Mouse (Mus musculus) kidney, adult 2 months (tissue): Measurements from ENCODE around the gene Ift122. TPM values are rescaled to one million over a fixed set of nuclear protein-coding genes. Genes with fewer than 3 reads are reported as not detected.

Experiments
- DNase-seq: peaks from one replicate; pipeline ENCODE4 v3.0.0; 2021
- H3K27ac ChIP-seq: fragments of 200-500 bp; 2 replicates; pipeline ENCODE4 v1.5.1; 2012; ENCODE audit warnings: low read depth, low read length, control low read depth, inconsistent platforms; ENCODE audit not compliant: insufficient read depth
- H3K27me3 ChIP-seq: fragments of 200-500 bp; replicated peaks from 2 replicates; pipeline ENCODE4 v1.6.1; 2012; ENCODE audit warnings: mild to moderate bottlenecking, moderate library complexity, low read length, inconsistent platforms; ENCODE audit not compliant: control insufficient read depth, insufficient read depth
- H3K36me3 ChIP-seq: fragments of 200-500 bp; 2 replicates; pipeline ENCODE4 v1.6.1; 2012; ENCODE audit warnings: mild to moderate bottlenecking, moderate library complexity, low read length, inconsistent platforms; ENCODE audit not compliant: control insufficient read depth, insufficient read depth
- H3K4me1 ChIP-seq: fragments of 200-500 bp; 2 replicates; pipeline ENCODE4 v1.6.1; 2011; ENCODE audit warnings: low read length; ENCODE audit not compliant: control insufficient read depth, insufficient read depth
- H3K4me3 ChIP-seq: fragments of 200-500 bp; 2 replicates; pipeline ENCODE4 v1.5.1; 2011; ENCODE audit warnings: mild to moderate bottlenecking, low read depth, low read length, control low read depth; ENCODE audit not compliant: insufficient read depth
- CTCF ChIP-seq: fragments of 200-500 bp; conservative IDR thresholded peaks from 2 replicates; pipeline ENCODE4 v1.5.1; 2011; ENCODE audit warnings: low read depth, mild to moderate bottlenecking, control low read depth, low read length, moderate library complexity, mixed read lengths; ENCODE audit not compliant: insufficient read depth, insufficient read length
- POLR2A ChIP-seq: fragments of 200-500 bp; IDR thresholded peaks from one replicate; pipeline ENCODE4 v1.6.1; 2011; ENCODE audit warnings: low read depth, low read length, control low read depth
- WGBS: fragments of 180-500 bp; shearing (Covaris S2); methylation state at CpG from one replicate; pipeline ENCODE4 v1.1.7; 2018; 5-methylcytosine and 5-hydroxymethylcytosine counted together
- polyA plus RNA-seq: library from polyadenylated mRNA; depleted of rRNA; stranded (reverse); fragments of >200 nt; gene quantifications from 2 replicates; pipeline ENCODE4 v1.2.3, GENCODE M21; 2012

Gene Ift122
- polyA plus RNA-seq, 1 experiment: 29.2 TPM

DNA sequence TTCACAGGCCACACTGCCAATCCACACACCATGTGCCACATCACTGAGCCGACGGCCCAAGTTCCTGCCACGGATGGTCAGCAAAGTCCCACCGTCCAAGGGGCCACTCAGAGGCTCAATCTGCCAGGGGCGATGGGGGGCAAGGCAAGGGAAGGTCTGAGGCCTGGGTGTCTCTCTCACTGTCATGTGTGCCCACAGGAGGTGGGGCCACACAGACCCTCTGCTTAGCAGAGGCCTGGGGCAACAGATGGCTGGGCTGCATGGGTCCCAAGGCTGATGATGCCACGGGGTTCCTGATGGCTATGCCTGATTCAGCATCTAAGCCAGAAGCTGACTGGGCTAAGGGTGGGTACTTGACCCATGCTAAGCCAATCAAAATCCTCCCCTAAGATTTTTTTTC is 115.4 kb downstream of the Ift122 start:
- Histone ChIP-seq H3K4me3 (no peak overlapping the region), H3K4me1 (peaks cover 4% of the 10 kb centered on the region; the same call in 1 of the 2 replicates), H3K27ac (no peak overlapping the region), H3K36me3 (no peaks in the 10 kb centered on the region), H3K27me3 (no peaks in the 10 kb centered on the region)
- DNase-seq: no peak
- TF ChIP-seq POLR2A: no peak
- TF ChIP-seq CTCF: no peak
- 77% methylated on average over 6 of the region's 6 CpGs for WGBS

DNA sequence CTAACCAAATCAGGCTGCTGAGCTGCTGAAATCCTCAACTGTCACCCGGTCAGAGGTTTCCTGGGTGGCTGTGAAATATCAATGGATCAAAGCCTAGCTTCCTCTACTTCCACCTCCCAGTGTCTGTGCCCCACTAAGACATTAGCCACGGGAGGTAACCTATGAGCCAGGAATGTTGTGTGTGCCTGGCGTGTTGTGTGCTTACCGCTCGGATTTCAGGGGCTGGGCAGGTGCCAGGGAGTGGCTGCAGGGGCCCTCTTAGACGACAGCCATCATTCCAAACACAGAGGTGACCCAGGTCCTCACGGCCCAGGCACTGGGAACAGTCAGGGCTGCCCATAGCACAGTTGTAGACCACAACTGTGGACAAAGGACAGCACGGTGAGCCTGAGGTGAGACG is 115.8 kb downstream of the Ift122 start:
- H3K27me3 ChIP-seq: no peaks in the 10 kb centered on the region
- H3K4me1 ChIP-seq: peaks cover 4% of the 10 kb centered on the region; the same call in 1 of the 2 replicates
- no peak overlapping the region for H3K27ac ChIP-seq
- WGBS: 78% methylated on average over 9 of the region's 9 CpGs
- H3K4me3 ChIP-seq: no peak overlapping the region
- no peak for DNase-seq
- TF ChIP-seq CTCF (no peak), POLR2A (no peak)
- H3K36me3 ChIP-seq: no peaks in the 10 kb centered on the region

DNA sequence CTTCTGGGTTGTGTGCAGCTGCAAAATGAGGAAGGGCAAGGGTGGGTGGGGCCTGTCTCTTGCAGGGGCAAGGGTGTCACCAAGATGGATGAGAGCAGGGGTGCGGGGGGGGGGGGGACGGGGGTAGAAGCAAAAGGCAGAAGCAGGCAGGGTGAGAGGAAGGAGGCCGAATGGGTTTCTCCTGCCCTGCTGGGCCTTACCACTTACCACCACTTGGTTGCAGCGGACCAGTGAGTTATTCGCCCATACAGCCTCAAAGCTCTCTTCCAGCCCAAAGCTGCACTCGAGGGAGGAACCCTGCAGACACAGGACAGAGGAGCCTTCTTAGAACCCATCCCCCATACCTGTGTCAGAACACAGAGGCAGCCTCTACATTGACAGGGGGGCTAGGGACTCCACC is 116.7 kb downstream of the Ift122 start:
- Histone ChIP-seq H3K27me3 (no peaks in the 10 kb centered on the region), H3K36me3 (no peaks in the 10 kb centered on the region), H3K27ac (no peak overlapping the region), H3K4me1 (peaks cover 4% of the 10 kb centered on the region; the same call in 1 of the 2 replicates), H3K4me3 (no peak overlapping the region)
- 67% methylated on average over 6 of the region's 6 CpGs for WGBS
- TF ChIP-seq POLR2A: no peak
- no peak for TF ChIP-seq CTCF
- DNase-seq: no peak

DNA sequence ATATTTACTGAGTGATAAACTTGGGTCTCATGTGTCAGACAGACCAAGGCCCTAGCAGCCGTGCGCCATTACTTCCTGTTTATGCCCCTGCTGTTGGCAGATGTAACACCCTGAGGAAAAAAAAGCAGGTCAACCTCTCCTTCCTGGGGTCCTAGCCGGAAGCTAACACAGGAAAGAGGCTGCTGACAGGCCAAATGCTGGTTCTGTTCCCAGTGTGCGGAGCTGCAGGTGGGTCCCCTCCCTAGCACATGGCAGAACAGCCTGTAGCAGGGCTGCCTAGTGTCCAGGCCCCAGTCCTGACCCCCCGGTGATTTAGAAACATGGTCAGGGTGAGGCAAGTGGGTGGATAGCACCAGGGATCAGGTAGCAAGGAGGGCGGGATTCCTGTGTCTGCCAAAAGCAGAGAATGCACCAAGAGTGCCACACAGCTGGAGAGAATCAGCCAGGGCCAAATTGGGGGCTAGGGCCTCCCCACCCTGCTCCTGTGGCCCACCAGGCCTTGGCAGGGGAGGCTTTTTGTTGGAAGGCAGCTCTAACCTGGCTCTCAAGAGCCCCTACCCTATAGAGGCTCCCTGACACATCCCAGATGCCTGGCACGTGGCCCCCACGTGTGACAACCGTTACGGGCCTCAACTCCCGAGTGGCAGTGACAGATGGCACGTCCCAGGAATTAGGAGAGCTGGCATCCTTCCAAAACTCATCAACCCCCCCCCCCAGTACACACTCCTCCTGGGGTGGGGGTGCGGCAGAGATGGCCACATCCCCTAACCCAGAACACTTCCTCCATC is 118.2 kb downstream of the Ift122 start:
- Histone ChIP-seq H3K27ac (0 out of 2 replicates have a peak overlapping the region, but pooled peaks have one; percentile 7), H3K4me3 (no peak overlapping the region), H3K27me3 (no peaks in the 10 kb centered on the region), H3K4me1 (peaks cover 4% of the 10 kb centered on the region; the same call in 1 of the 2 replicates), H3K36me3 (no peaks in the 10 kb centered on the region)
- peak; percentile 78 for DNase-seq
- no peak for TF ChIP-seq CTCF
- no peak for TF ChIP-seq POLR2A
- WGBS: 46% methylated on average over 13 of the region's 13 CpGs

DNA sequence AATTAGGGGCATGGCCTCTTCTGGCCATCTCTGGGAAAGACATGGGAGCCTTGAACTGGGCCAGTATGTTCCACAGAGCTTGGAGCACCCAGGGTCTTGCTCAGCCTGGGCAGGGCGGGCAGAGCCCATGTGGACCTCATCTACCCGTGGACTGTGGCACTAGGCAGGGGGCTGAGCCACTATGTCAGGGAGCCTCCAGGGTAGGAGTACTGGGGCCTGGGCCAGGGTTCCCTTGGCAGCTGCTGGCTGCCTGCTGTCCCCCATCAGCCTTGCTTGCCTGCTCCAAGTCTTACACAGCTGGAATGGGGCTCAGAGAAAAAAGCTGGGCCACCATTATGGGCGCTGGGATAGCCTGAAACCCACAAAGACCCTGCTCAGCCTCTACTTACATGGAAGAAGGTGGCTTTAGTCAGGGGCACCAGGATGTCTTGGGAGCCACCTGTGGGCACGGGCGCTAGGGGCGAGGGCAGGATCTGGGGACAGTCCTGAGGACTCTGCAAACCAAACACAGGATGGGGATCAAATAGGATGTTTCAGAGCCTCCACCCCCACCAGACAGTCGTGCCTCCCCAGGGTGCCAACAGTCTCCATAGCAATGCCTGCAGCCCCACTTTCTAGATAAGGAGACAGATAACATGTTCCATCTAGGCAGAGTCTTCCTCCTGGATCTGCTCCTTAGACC is 119.0 kb downstream of the Ift122 start:
- no peak overlapping the region for H3K27ac ChIP-seq
- TF ChIP-seq CTCF (no peak), POLR2A (no peak)
- peaks cover 4% of the 10 kb centered on the region; the same call in 1 of the 2 replicates for H3K4me1 ChIP-seq
- DNase-seq: no peak
- H3K4me3 ChIP-seq: no peak overlapping the region
- H3K27me3 ChIP-seq: no peaks in the 10 kb centered on the region
- 78% methylated on average over 7 of the region's 7 CpGs for WGBS
- no peaks in the 10 kb centered on the region for H3K36me3 ChIP-seq

DNA sequence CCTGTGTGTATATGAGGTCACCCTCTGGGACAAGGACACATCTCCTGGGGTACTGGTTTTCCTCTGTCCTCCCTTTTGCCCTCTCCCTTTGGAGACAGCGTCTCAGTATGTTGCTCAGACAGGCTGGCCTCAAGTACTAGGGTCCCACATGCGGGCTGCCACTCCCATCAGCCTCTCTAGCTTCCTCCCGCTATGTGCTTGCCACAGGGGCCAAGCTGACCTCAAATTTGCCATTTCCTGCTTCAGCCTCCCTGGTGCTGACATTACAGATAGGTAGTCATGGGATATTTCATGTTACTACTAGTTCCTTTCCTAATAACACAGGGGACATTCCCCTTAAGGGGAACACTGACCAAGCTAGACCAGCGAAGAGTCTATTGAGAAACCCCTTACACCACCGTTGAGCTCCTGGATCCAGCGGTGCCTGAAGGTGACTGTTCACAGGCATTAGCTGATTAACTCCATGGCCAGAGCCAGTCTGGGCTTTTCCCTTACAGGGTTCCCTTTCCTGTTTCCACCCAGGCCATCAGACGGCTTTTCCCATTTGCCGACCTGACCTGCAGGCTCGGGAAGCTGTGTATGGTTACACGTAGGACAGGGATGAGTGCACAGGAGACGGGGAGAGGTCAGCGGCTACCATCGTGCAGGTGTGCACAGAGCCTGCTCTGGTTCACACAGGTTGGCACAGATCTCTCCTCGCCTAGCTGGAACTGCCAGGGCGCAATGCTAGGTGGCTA is 120.0 kb downstream of the Ift122 start:
- H3K36me3 ChIP-seq: no peaks in the 10 kb centered on the region
- 51% methylated on average over 15 of the region's 15 CpGs for WGBS
- DNase-seq: no peak
- H3K27me3 ChIP-seq: no peaks in the 10 kb centered on the region
- H3K4me3 ChIP-seq: no peak overlapping the region
- TF ChIP-seq CTCF (no peak), POLR2A (no peak)
- no peak overlapping the region for H3K27ac ChIP-seq
- peaks cover 4% of the 10 kb centered on the region; the same call in 1 of the 2 replicates for H3K4me1 ChIP-seq
